Mouse (Mus musculus): Measurements from ENCODE around the gene Phf21b. TPM values are rescaled to one million over a fixed set of nuclear protein-coding genes. Genes with fewer than 3 reads are reported as not detected.

The Phf21b gene
- polyA plus RNA-seq, 1 experiment from 2014 or later: 0.08 TPM

DNA sequence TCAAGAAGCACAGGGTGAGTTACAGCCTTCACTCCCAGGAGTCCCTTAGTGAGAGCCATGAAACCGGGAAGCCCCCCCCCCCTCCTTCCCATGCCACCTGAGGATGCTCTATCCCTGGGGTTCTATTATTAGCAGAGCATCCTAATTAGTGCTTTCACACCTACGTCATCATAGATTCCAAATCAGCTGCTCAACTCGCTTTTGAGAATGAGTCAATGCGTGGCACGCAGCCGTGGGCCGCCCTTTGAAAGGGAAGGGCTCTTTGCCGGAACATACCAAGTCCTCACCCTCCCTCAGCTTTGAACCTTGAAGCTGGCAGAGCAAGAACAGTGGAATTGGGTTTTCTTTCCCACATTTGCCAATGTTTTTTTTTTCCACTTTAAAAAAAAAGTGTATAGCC, 6.1 kb upstream of the Phf21b start:
- WGBS: 91% methylated on average over 8 of the region's 8 CpGs
- Histone ChIP-seq H3K9ac (replicated peaks; ENCODE audit: low read depth) (no peak overlapping the region), H3K9me3 (ENCODE audit: low read length) (no peaks in the 10 kb centered on the region), H3K4me3 (ENCODE audit: low read depth, low read length) (no peak overlapping the region), H3K27me3 (replicated peaks; ENCODE audit: insufficient read depth, low read length) (0 out of 2 replicates have a peak, but pooled peaks cover 4% of the 10 kb centered on the region), H3K27ac (ENCODE audit: low read length) (no peak overlapping the region), H3K4me1 (ENCODE audit: insufficient read depth, low read depth, low read length) (no peaks in the 10 kb centered on the region), H3K4me2 (replicated peaks; ENCODE audit: low read depth, low read length) (no peak overlapping the region), H3K36me3 (ENCODE audit: insufficient read depth, low read length) (no peaks in the 10 kb centered on the region)
- DNase-seq (ENCODE audit: low spot score): no peak
- ATAC-seq: no peak
- no peak for TF ChIP-seq CTCF (IDR thresholded peaks at IDR 0.05)
- no peak for TF ChIP-seq EP300 (IDR thresholded peaks at IDR 0.05)

DNA sequence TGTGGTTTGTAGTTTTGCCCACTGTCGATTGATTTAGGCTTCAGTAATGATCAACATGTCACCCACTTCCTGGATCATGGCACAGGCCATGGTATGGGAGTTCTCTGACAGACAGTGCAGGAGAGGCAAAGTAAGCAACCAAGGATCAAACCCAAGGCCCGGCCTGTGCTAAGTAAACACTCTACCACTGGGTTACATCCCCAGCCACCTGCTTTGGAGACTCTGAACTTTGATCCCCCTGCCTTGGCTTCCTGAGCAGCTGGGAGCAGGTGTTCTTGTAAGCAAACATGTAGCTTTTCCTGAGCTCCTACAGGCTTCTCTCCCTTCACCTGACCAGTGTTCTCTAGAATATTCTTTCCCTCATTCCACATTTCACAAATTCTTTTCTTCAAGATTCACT, 1.8 kb upstream of the Phf21b start:
- Histone ChIP-seq H3K27me3 (replicated peaks; ENCODE audit: insufficient read depth, low read length) (peaks cover 19% of the 10 kb centered on the region), H3K4me2 (replicated peaks; ENCODE audit: low read depth, low read length) (no peak overlapping the region), H3K4me1 (ENCODE audit: insufficient read depth, low read depth, low read length) (peaks cover 11% of the 10 kb centered on the region), H3K9ac (replicated peaks; ENCODE audit: low read depth) (no peak overlapping the region), H3K9me3 (ENCODE audit: low read length) (no peaks in the 10 kb centered on the region), H3K36me3 (ENCODE audit: insufficient read depth, low read length) (no peaks in the 10 kb centered on the region), H3K4me3 (ENCODE audit: low read depth, low read length) (no peak overlapping the region), H3K27ac (ENCODE audit: low read length) (no peak overlapping the region)
- ATAC-seq: no peak
- no peak for TF ChIP-seq CTCF (IDR thresholded peaks at IDR 0.05)
- no peak for TF ChIP-seq EP300 (IDR thresholded peaks at IDR 0.05)
- WGBS: 43% methylated on average over 2 of the region's 2 CpGs
- DNase-seq (ENCODE audit: low spot score): no peak

DNA sequence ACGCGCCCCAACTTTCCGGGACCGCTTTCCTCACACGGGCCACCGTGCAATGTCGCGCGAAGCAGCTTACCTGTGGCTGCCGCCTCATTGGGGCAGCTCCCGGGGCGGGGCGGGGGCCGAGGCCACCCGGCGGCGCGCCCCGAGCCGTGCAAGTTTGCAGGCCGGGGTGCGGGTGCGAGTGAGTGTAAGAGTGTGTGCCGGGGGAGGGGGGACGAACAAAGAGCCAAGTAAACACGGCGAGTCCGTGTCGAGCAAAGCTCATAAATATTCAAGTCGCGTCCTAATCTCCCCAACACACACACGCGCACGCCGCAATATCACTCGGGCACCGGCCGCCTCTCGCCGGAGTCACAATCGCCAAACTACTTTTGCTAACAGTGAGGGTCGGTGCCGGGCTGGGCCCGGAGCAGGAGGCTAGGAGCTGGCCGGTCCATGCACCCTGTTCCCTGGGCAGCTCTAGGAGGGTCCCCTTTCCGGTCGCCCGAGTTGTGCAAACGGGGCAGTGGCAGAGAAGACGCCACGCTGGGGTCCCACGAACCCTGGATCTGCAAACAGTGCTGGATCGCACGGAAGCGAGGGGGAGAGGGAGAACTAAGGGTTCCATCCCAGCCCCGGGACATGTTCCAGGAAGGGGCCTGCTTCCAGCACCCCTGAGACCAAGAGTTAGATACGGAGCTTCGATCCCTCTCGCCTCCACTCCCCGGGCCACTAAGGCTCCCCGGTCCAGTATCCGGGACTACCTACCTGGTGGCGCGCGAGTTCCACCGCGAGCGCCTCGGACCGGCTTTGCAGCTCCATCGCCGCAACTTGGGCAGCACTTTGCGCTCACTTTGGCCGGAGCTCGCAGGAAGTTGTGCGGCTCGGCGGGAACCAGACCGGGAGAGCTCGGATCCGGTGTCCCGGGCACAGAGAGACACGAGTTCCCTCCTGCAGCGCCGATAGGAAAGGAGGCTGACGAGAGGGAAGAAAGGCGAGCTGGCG, 638 bp downstream of the Phf21b start:
- TF ChIP-seq EP300 (IDR thresholded peaks at IDR 0.05): no peak
- no peak for TF ChIP-seq CTCF (IDR thresholded peaks at IDR 0.05)
- Histone ChIP-seq H3K27ac (ENCODE audit: low read length) (no peak overlapping the region), H3K27me3 (replicated peaks; ENCODE audit: insufficient read depth, low read length) (peaks cover 19% of the 10 kb centered on the region), H3K4me3 (ENCODE audit: low read depth, low read length) (peak overlapping the region; percentile 58), H3K36me3 (ENCODE audit: insufficient read depth, low read length) (no peaks in the 10 kb centered on the region), H3K9ac (replicated peaks; ENCODE audit: low read depth) (0 out of 2 replicates have a peak overlapping the region, but pooled peaks have one; percentile 36), H3K4me2 (replicated peaks; ENCODE audit: low read depth, low read length) (peak overlapping the region; percentile 97), H3K9me3 (ENCODE audit: low read length) (no peaks in the 10 kb centered on the region), H3K4me1 (ENCODE audit: insufficient read depth, low read depth, low read length) (peaks cover 15% of the 10 kb centered on the region)
- DNase-seq (ENCODE audit: low spot score) (peak; percentile 19), ATAC-seq (peak; percentile 1; the same call in 1 of the 2 replicates)
- under 1% methylated on average over 78 of the region's 88 CpGs for WGBS

DNA sequence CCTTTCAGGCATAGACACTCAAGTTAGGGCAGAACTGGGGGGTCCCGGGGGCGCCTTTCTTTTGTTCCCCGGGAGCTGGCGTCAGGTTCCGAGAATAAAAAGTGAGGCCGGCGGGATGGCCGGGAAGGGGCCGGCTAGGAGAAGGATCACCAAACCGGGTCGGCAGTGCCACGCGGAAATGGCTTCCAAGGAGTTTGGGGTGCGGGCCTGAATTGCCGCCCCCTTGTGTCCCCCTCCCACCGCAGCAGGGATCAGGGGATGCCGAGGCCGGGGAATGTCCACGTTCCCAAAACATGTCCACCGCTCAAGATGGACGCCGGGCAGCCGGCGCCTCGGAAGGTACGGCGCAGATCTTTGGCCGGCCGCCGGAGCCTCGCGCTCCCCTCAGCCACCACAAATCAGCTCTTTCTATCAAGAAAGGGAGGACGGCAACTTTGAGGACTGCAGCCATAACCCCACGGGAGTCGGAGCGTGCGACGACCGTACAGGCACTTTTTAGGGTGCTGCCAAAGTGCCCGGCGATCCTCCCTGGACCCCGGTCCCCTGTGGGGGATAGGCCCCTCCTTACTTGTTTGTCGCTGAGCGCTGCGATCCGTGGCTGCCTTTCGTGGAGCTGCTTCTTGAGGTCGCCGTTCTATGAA, 1.6 kb downstream of the Phf21b start:
- WGBS: under 1% methylated on average over 45 of the region's 49 CpGs
- no peak overlapping the region for H3K9ac ChIP-seq (replicated peaks; ENCODE audit: low read depth)
- H3K27me3 ChIP-seq (replicated peaks; ENCODE audit: insufficient read depth, low read length): peaks cover 19% of the 10 kb centered on the region
- no peaks in the 10 kb centered on the region for H3K36me3 ChIP-seq (ENCODE audit: insufficient read depth, low read length)
- H3K4me1 ChIP-seq (ENCODE audit: insufficient read depth, low read depth, low read length): peaks cover 15% of the 10 kb centered on the region
- H3K9me3 ChIP-seq (ENCODE audit: low read length): no peaks in the 10 kb centered on the region
- no peak overlapping the region for H3K27ac ChIP-seq (ENCODE audit: low read length)
- ATAC-seq (no peak), DNase-seq (ENCODE audit: low spot score) (no peak)
- TF ChIP-seq EP300 (IDR thresholded peaks at IDR 0.05) (no peak), CTCF (IDR thresholded peaks at IDR 0.05) (no peak)
- peak overlapping the region; percentile 58 for H3K4me3 ChIP-seq (ENCODE audit: low read depth, low read length)
- peak overlapping the region; percentile 97 for H3K4me2 ChIP-seq (replicated peaks; ENCODE audit: low read depth, low read length)

- ATAC-seq: peak; percentile 69
- under 1% methylated on average over 35 of the region's 84 CpGs for WGBS
- Histone ChIP-seq H3K9ac (replicated peaks; ENCODE audit: low read depth) (0 out of 2 replicates have a peak overlapping the region, but pooled peaks have one; percentile 6), H3K9me3 (ENCODE audit: low read length) (no peaks in the 10 kb centered on the region), H3K27ac (ENCODE audit: low read length) (peak overlapping the region; percentile 43), H3K4me2 (replicated peaks; ENCODE audit: low read depth, low read length) (peak overlapping the region; percentile 97), H3K4me3 (ENCODE audit: low read depth, low read length) (peak overlapping the region; percentile 58), H3K27me3 (replicated peaks; ENCODE audit: insufficient read depth, low read length) (peaks cover 19% of the 10 kb centered on the region), H3K36me3 (ENCODE audit: insufficient read depth, low read length) (no peaks in the 10 kb centered on the region), H3K4me1 (ENCODE audit: insufficient read depth, low read depth, low read length) (peaks cover 15% of the 10 kb centered on the region)
- no peak for TF ChIP-seq EP300 (IDR thresholded peaks at IDR 0.05)
- TF ChIP-seq CTCF (IDR thresholded peaks at IDR 0.05): no peak
- peak; percentile 69 for DNase-seq (ENCODE audit: low spot score)
Observed at GRCm38 (mm10) chr15:84853261-84854137, 2.4 kb downstream of the Phf21b start.
